Mouse (Mus musculus): ENCODE data around the gene Keap1.

DNA sequence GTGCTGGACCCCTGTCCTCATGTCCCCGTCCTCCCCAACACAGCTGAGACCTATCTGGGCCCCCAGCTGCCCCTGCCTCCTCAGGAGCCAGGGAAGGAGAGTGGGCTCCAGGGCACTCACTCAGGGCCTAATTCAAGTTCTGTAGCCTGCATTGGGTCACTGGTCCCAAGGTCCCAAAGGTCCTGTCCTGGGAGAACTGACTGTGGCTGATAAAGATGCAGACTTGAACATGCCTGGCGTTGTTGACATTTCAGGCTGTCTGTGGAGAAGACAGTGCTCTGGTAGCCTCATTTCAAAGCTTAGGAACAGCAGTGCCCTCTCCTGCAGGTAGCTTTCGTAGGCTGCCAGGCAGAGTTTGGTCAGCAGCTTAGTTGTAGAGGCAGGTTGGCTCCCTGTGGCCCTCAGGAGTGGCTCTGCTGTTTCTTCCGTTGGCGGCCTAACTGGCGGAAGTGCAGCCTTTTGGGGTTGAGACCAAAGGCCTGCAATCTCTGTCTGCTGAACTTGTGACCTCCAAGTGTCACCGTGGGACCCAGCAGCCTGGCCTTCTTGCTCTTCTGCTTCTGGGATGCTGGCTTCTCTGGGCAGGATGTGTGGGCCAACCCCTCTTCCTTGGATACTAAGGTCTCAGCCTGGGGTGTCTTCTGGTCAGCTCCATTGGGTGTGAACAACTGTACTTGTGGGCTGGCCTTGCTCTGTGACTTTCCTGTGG is 34.5 kb upstream of the Keap1 start:
- TF ChIP-seq POLR2A (IDR thresholded peaks at IDR 0.05; ENCODE audit: low read depth, low read length) (no peak), CTCF (IDR thresholded peaks at IDR 0.05; ENCODE audit: extremely low read depth, insufficient read depth, insufficient read length, insufficient replicate concordance) (no peak)
